In genomic region chr9:44798298-44798697, GRCm38 (mm10) we compare ENCODE assay signal across 8 mouse cellular contexts. TPM values are rescaled to one million over a fixed set of nuclear protein-coding genes. Genes with fewer than 3 reads are reported as not detected.
DNase-seq lines count a peak whose midpoint lies in the region; ATAC-seq and TF ChIP-seq lines count a peak whose summit lies in the region.

No protein-coding gene starts in this region.

- no peak overlapping the region for H3K9ac ChIP-seq in heart, embryonic 13.5 days
- no peak overlapping the region for H3K9ac ChIP-seq in heart, adult 2 months (ENCODE audit: low read depth, low read length)
- no peak overlapping the region for H3K9ac ChIP-seq in hindbrain, embryonic 11.5 days (ENCODE audit: low read depth, low read length)

- WGBS in heart, embryonic 13.5 days = 38% methylated on average over 7 of the region's 7 CpGs
- 57% methylated on average over 7 of the region's 7 CpGs for WGBS in heart, adult 2 months
- 38% methylated on average over 7 of the region's 7 CpGs for WGBS in hindbrain, embryonic 11.5 days
- WGBS in midbrain, embryonic 10.5 days = 42% methylated on average over 7 of the region's 7 CpGs

- no peak for ATAC-seq in heart, embryonic 13.5 days (ENCODE audit: extremely low read depth, insufficient number of reproducible peaks, low FRiP score, low TSS enrichment)
- no peak for ATAC-seq in hindbrain, embryonic 11.5 days (ENCODE audit: low FRiP score)
- ATAC-seq in CD4-positive, CD25-positive, alpha-beta regulatory T cell, adult 4 months = no peak

- no peak for TF ChIP-seq POLR2A in heart, adult 2 months (IDR thresholded peaks at IDR 0.05; ENCODE audit: insufficient read depth, low read depth, low read length)

- H3K36me3 ChIP-seq in heart, embryonic 13.5 days = no peaks in the 10 kb centered on the region
- H3K36me3 ChIP-seq in heart, adult 2 months (ENCODE audit: control insufficient read depth, insufficient read depth, low read length) = no peaks in the 10 kb centered on the region
- no peaks in the 10 kb centered on the region for H3K36me3 ChIP-seq in hindbrain, embryonic 11.5 days (ENCODE audit: control insufficient read depth, insufficient read depth, low read length)
- H3K36me3 ChIP-seq in midbrain, embryonic 10.5 days = 0 out of 2 replicates have a peak, but pooled peaks cover 3% of the 10 kb centered on the region

- peaks cover 16% of the 10 kb centered on the region for H3K4me1 ChIP-seq in heart, embryonic 13.5 days
- no peaks in the 10 kb centered on the region for H3K4me1 ChIP-seq in heart, adult 2 months (ENCODE audit: control insufficient read depth, insufficient read depth, low read length)
- H3K4me1 ChIP-seq in hindbrain, embryonic 11.5 days (replicated peaks; ENCODE audit: control insufficient read depth, insufficient read depth, low read length) = peaks cover 2% of the 10 kb centered on the region; the same call in 1 of the 2 replicates
- peaks cover 26% of the 10 kb centered on the region for H3K4me1 ChIP-seq in midbrain, embryonic 10.5 days

- TF ChIP-seq EP300 in heart, adult 2 months (IDR thresholded peaks at IDR 0.05; ENCODE audit: insufficient read depth, low read depth, low read length) = no peak

- H3K4me3 ChIP-seq in heart, embryonic 13.5 days = peak overlapping the region; percentile 65; the same call in 1 of the 2 replicates
- no peak overlapping the region; the same call in 1 of the 2 replicates for H3K4me3 ChIP-seq in heart, adult 2 months
- H3K4me3 ChIP-seq in hindbrain, embryonic 11.5 days (ENCODE audit: low read depth, low read length) = peak overlapping the region; percentile 59
- H3K4me3 ChIP-seq in midbrain, embryonic 10.5 days = peak overlapping the region; percentile 62; the same call in 1 of the 2 replicates

- no peaks in the 10 kb centered on the region for H3K9me3 ChIP-seq in heart, embryonic 13.5 days
- no peaks in the 10 kb centered on the region for H3K9me3 ChIP-seq in hindbrain, embryonic 11.5 days (ENCODE audit: control insufficient read depth, low read length)
- no peaks in the 10 kb centered on the region for H3K9me3 ChIP-seq in midbrain, embryonic 10.5 days (replicated peaks)

- no peak overlapping the region for H3K27ac ChIP-seq in heart, embryonic 13.5 days (replicated peaks)
- H3K27ac ChIP-seq in heart, adult 2 months = no peak overlapping the region
- no peak overlapping the region for H3K27ac ChIP-seq in hindbrain, embryonic 11.5 days (ENCODE audit: low read depth, low read length)
- no peak overlapping the region for H3K27ac ChIP-seq in midbrain, embryonic 10.5 days (replicated peaks)

- DNase-seq in heart, adult 2 months = no peak
- peak; percentile 52 for DNase-seq in cerebellum, adult 9-10 months
- DNase-seq in hindbrain, embryonic 11.5 days (ENCODE audit: low spot score) = no peak
- DNase-seq in midbrain, embryonic 10.5 days (ENCODE audit: low spot score) = no peak
- DNase-seq in urinary bladder, postnatal 36 days (ENCODE audit: low spot score in 2 of 2) = no peak
- no peak for DNase-seq in adrenal gland, postnatal 14 days

- peaks cover 48% of the 10 kb centered on the region for H3K27me3 ChIP-seq in heart, embryonic 13.5 days (replicated peaks)
- H3K27me3 ChIP-seq in heart, adult 2 months (ENCODE audit: control insufficient read depth, insufficient read depth, low read length) = no peaks in the 10 kb centered on the region
- peaks cover 5% of the 10 kb centered on the region for H3K27me3 ChIP-seq in hindbrain, embryonic 11.5 days (ENCODE audit: control insufficient read depth, insufficient read depth, low read length)
- H3K27me3 ChIP-seq in midbrain, embryonic 10.5 days (ENCODE audit: low read depth, poor library complexity, severe bottlenecking) = peaks cover 63% of the 10 kb centered on the region

- no peaks in the 10 kb centered on the region for H3K79me2 ChIP-seq in heart, adult 2 months (replicated peaks; ENCODE audit: control insufficient read depth, insufficient read depth, low read length)

- H3K4me2 ChIP-seq in heart, embryonic 13.5 days = peak overlapping the region; percentile 82
- H3K4me2 ChIP-seq in hindbrain, embryonic 11.5 days (replicated peaks; ENCODE audit: low read depth, low read length) = peak overlapping the region; percentile 93; the same call in 1 of the 2 replicates

- no peak for TF ChIP-seq CTCF in heart, adult 2 months (IDR thresholded peaks at IDR 0.05)

- intact Hi-C loops in heart, adult 2 months (cut with DNase I) = no loop called here

RNA-seq across cellular contexts. Expression of gene Tmem25, which starts 0.8 kb away (rescaled TPM):
- polyA plus RNA-seq in heart, embryonic 13.5 days (2015; fragmentation: Nextera tagmentation; extraction: Ambion mirVana) = 1.5 and 1.9 TPM in 2 replicates
- 10 to 100 TPM; 10.6 to 10.9 TPM for total RNA-seq in heart, adult 2 months (2021)
- 22.5 and 27.2 TPM in 2 replicates for polyA plus RNA-seq in heart, adult 2 months (2012; rRNA removed)
- polyA plus RNA-seq in hindbrain, embryonic 11.5 days (2014; fragmentation: Nextera tagmentation; extraction: Ambion mirVana) = 2.5 and 3.6 TPM in 2 replicates
- polyA plus RNA-seq in midbrain, embryonic 10.5 days (2016; fragmentation: Nextera tagmentation; extraction: Ambion mirVana) = 1.8 and 3.2 TPM in 2 replicates
- 5.3 and 5.5 TPM in 2 replicates for total RNA-seq in adrenal gland, postnatal 14 days (2021)
- polyA plus RNA-seq in CD4-positive, CD25-positive, alpha-beta regulatory T cell, adult 4 months (2017; shearing (Covaris generic)) = not detected

RNA-seq across cellular contexts. Expression of gene Ttc36, which starts 4.6 kb away (rescaled TPM):
- polyA plus RNA-seq in heart, embryonic 13.5 days (2015; fragmentation: Nextera tagmentation; extraction: Ambion mirVana) = 0.29 and 2.2 TPM in 2 replicates
- total RNA-seq in heart, adult 2 months (2021) = under 1 TPM; 0.96 to 0.97 TPM
- polyA plus RNA-seq in heart, adult 2 months (2012; rRNA removed) = 0.53 and 1.3 TPM in 2 replicates
- polyA plus RNA-seq in hindbrain, embryonic 11.5 days (2014; fragmentation: Nextera tagmentation; extraction: Ambion mirVana) = not detected in 2 replicates
- 0.26 TPM in 1 of 2 replicates, not detected in the other for polyA plus RNA-seq in midbrain, embryonic 10.5 days (2016; fragmentation: Nextera tagmentation; extraction: Ambion mirVana)
- total RNA-seq in adrenal gland, postnatal 14 days (2021) = 5.6 and 64.1 TPM in 2 replicates
- not detected for polyA plus RNA-seq in CD4-positive, CD25-positive, alpha-beta regulatory T cell, adult 4 months (2017; shearing (Covaris generic))

RNA-seq across cellular contexts. Expression of gene Ift46, which starts 30.6 kb away (rescaled TPM):
- polyA plus RNA-seq in heart, embryonic 13.5 days (2015; fragmentation: Nextera tagmentation; extraction: Ambion mirVana) = 65.7 and 68.6 TPM in 2 replicates
- total RNA-seq in heart, adult 2 months (2021) = 10 to 100 TPM; 22.7 to 27.8 TPM
- polyA plus RNA-seq in heart, adult 2 months (2012; rRNA removed) = 28.3 and 36.1 TPM in 2 replicates
- 142 and 154 TPM in 2 replicates for polyA plus RNA-seq in hindbrain, embryonic 11.5 days (2014; fragmentation: Nextera tagmentation; extraction: Ambion mirVana)
- 130 and 144 TPM in 2 replicates for polyA plus RNA-seq in midbrain, embryonic 10.5 days (2016; fragmentation: Nextera tagmentation; extraction: Ambion mirVana)
- 72.1 and 82.3 TPM in 2 replicates for total RNA-seq in adrenal gland, postnatal 14 days (2021)
- 10 to 100 TPM; 55.1 to 73.7 TPM for polyA plus RNA-seq in CD4-positive, CD25-positive, alpha-beta regulatory T cell, adult 4 months (2017; shearing (Covaris generic))

RNA-seq across cellular contexts. Expression of gene Arcn1, which starts 30.7 kb away (rescaled TPM):
- 114 and 119 TPM in 2 replicates for polyA plus RNA-seq in heart, embryonic 13.5 days (2015; fragmentation: Nextera tagmentation; extraction: Ambion mirVana)
- total RNA-seq in heart, adult 2 months (2021) = 10 to 100 TPM; 78.6 to 93.9 TPM
- polyA plus RNA-seq in heart, adult 2 months (2012; rRNA removed) = 28.2 and 57.5 TPM in 2 replicates
- polyA plus RNA-seq in hindbrain, embryonic 11.5 days (2014; fragmentation: Nextera tagmentation; extraction: Ambion mirVana) = 198 and 204 TPM in 2 replicates
- 165 and 172 TPM in 2 replicates for polyA plus RNA-seq in midbrain, embryonic 10.5 days (2016; fragmentation: Nextera tagmentation; extraction: Ambion mirVana)
- total RNA-seq in adrenal gland, postnatal 14 days (2021) = 160 and 166 TPM in 2 replicates
- polyA plus RNA-seq in CD4-positive, CD25-positive, alpha-beta regulatory T cell, adult 4 months (2017; shearing (Covaris generic)) = 10 to 100 TPM; 68.0 to 77.9 TPM
